Mouse (Mus musculus): ENCODE results near the gene Oaz2.

- TF ChIP-seq POLR2A (IDR thresholded peaks at IDR 0.05; ENCODE audit: low read depth, low read length) (no peak), CTCF (IDR thresholded peaks at IDR 0.05; ENCODE audit: extremely low read depth, insufficient read depth, insufficient read length, insufficient replicate concordance) (no peak)
These were observed 48.5 kb upstream of the Oaz2 start for GRCm38 (mm10) chr9:65619311-65619710.
